Mouse (Mus musculus): ENCODE measurements at regions not wholly inside any gene's neighbourhood (a gene's known extent, or its start where the extent isn't known, plus 50 kb on each side); places are given as distances from the start of the nearest gene placed in this dataset.
"Not testable (repeated sequence)": the region's sequence is repeated elsewhere in the genome, so short reads cannot be mapped to it uniquely, and the experiment has no call there.

- Histone ChIP-seq H3K79me2 (ENCODE audit: control insufficient read depth, insufficient read depth, low read length) (no peaks in the 10 kb centered on the region), H3K27me3 (ENCODE audit: control insufficient read depth, insufficient read depth, low read length) (no peaks in the 10 kb centered on the region), H3K4me3 (ENCODE audit: insufficient read depth, low read depth, low read length) (no peak overlapping the region), H3K27ac (replicated peaks; ENCODE audit: insufficient read depth, low read depth, low read length) (no peak overlapping the region), H3K9ac (ENCODE audit: low read depth, low read length) (no peak overlapping the region), H3K36me3 (ENCODE audit: control insufficient read depth, insufficient read depth, low read length) (no peaks in the 10 kb centered on the region), H3K4me1 (ENCODE audit: control insufficient read depth, insufficient read depth, low read length) (no peaks in the 10 kb centered on the region)
- WGBS: 78% methylated on average over 8 of the region's 8 CpGs
- DNase-seq (ENCODE audit: extremely low read depth, low read depth, low spot score): no peak
- TF ChIP-seq CTCF (IDR thresholded peaks at IDR 0.05; ENCODE audit: low read depth, low read length) (no peak), POLR2A (IDR thresholded peaks at IDR 0.05; ENCODE audit: extremely low read depth, insufficient read depth, low read length) (no peak)
Observed at GRCm38 (mm10) chr5:97289401-97290165, 102.6 kb downstream of the Naa11 start.

GRCm38 (mm10) chr5:97279455-97279854 is 112.7 kb downstream of the Naa11 start:
- H3K27ac ChIP-seq (replicated peaks; ENCODE audit: insufficient read depth, low read depth, low read length): no peak overlapping the region
- no peak for DNase-seq (ENCODE audit: extremely low read depth, low read depth, low spot score)
- WGBS: 58% methylated on average over 5 of the region's 5 CpGs
- H3K36me3 ChIP-seq (ENCODE audit: control insufficient read depth, insufficient read depth, low read length): no peaks in the 10 kb centered on the region
- no peak overlapping the region for H3K4me3 ChIP-seq (ENCODE audit: insufficient read depth, low read depth, low read length)
- no peak for TF ChIP-seq POLR2A (IDR thresholded peaks at IDR 0.05; ENCODE audit: extremely low read depth, insufficient read depth, low read length)
- no peak for TF ChIP-seq CTCF (IDR thresholded peaks at IDR 0.05; ENCODE audit: low read depth, low read length)
- no peaks in the 10 kb centered on the region for H3K27me3 ChIP-seq (ENCODE audit: control insufficient read depth, insufficient read depth, low read length)
- H3K79me2 ChIP-seq (ENCODE audit: control insufficient read depth, insufficient read depth, low read length): no peaks in the 10 kb centered on the region
- no peaks in the 10 kb centered on the region for H3K4me1 ChIP-seq (ENCODE audit: control insufficient read depth, insufficient read depth, low read length)
- H3K9ac ChIP-seq (ENCODE audit: low read depth, low read length): no peak overlapping the region

DNA sequence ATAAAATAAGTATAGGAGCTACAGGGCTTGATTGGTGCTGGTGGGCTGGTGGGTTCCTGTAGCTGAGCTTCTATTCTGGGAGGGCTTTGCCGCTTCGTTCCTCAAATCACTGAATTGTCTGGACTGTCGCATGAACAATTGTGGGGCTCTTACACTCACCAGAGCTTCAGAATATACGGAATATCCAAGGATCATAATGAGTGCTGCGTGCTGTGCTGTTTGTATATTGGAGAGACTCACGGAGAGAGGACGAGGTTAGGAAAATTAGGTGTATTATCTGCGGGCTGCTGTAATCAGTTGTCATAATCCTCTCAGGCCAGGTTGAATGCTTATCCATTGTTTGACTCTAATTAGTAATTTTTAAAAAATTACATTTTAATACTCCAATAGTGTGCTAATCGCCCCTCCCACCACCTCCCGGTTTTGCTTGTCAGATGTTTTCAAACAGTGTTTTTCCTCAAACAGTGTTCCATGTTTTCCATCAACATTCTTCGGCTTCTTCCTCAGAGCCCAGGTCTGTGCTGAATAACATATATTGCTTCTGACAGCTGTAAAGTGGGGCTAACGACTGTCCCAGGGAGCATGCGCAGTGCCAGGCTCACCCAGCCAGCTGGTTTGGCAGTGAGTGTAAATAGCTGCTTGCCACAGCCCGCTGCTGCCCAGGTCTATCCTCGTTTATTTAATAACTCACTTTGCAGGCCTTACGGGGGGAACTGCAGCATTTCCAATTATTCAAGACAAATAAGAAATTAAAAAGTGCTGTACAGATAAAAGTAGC is 114.2 kb downstream of the Naa11 start:
- WGBS: 82% methylated on average over 16 of the region's 16 CpGs
- no peak for DNase-seq (ENCODE audit: extremely low read depth, low read depth, low spot score)
- TF ChIP-seq CTCF (IDR thresholded peaks at IDR 0.05; ENCODE audit: low read depth, low read length) (no peak), POLR2A (IDR thresholded peaks at IDR 0.05; ENCODE audit: extremely low read depth, insufficient read depth, low read length) (no peak)
- no peaks in the 10 kb centered on the region for H3K79me2 ChIP-seq (ENCODE audit: control insufficient read depth, insufficient read depth, low read length)
- no peaks in the 10 kb centered on the region for H3K27me3 ChIP-seq (ENCODE audit: control insufficient read depth, insufficient read depth, low read length)
- no peaks in the 10 kb centered on the region for H3K36me3 ChIP-seq (ENCODE audit: control insufficient read depth, insufficient read depth, low read length)
- no peak overlapping the region for H3K9ac ChIP-seq (ENCODE audit: low read depth, low read length)
- H3K4me1 ChIP-seq (ENCODE audit: control insufficient read depth, insufficient read depth, low read length): no peaks in the 10 kb centered on the region
- no peak overlapping the region for H3K27ac ChIP-seq (replicated peaks; ENCODE audit: insufficient read depth, low read depth, low read length)
- H3K4me3 ChIP-seq (ENCODE audit: insufficient read depth, low read depth, low read length): no peak overlapping the region

- no peak overlapping the region for H3K4me3 ChIP-seq (ENCODE audit: insufficient read depth, low read depth, low read length)
- H3K79me2 ChIP-seq (ENCODE audit: control insufficient read depth, insufficient read depth, low read length): no peaks in the 10 kb centered on the region
- no peak overlapping the region for H3K27ac ChIP-seq (replicated peaks; ENCODE audit: insufficient read depth, low read depth, low read length)
- H3K9ac ChIP-seq (ENCODE audit: low read depth, low read length): no peak overlapping the region
- H3K27me3 ChIP-seq (ENCODE audit: control insufficient read depth, insufficient read depth, low read length): no peaks in the 10 kb centered on the region
- TF ChIP-seq CTCF (IDR thresholded peaks at IDR 0.05; ENCODE audit: low read depth, low read length) (no peak), POLR2A (IDR thresholded peaks at IDR 0.05; ENCODE audit: extremely low read depth, insufficient read depth, low read length) (no peak)
- 80% methylated on average over 5 of the region's 5 CpGs for WGBS
- no peaks in the 10 kb centered on the region for H3K36me3 ChIP-seq (ENCODE audit: control insufficient read depth, insufficient read depth, low read length)
- DNase-seq (ENCODE audit: extremely low read depth, low read depth, low spot score): no peak
- H3K4me1 ChIP-seq (ENCODE audit: control insufficient read depth, insufficient read depth, low read length): no peaks in the 10 kb centered on the region
Observed at GRCm38 (mm10) chr5:97276724-97277123, 115.5 kb downstream of the Naa11 start.

GRCm38 (mm10) chr5:97264666-97265065 is 127.5 kb downstream of the Naa11 start:
- not testable (repeated sequence) for DNase-seq (ENCODE audit: extremely low read depth, low read depth, low spot score); H3K27me3 ChIP-seq (ENCODE audit: control insufficient read depth, insufficient read depth, low read length); H3K79me2 ChIP-seq (ENCODE audit: control insufficient read depth, insufficient read depth, low read length); H3K27ac ChIP-seq (replicated peaks; ENCODE audit: insufficient read depth, low read depth, low read length); H3K4me3 ChIP-seq (ENCODE audit: insufficient read depth, low read depth, low read length); H3K9ac ChIP-seq (ENCODE audit: low read depth, low read length); H3K36me3 ChIP-seq (ENCODE audit: control insufficient read depth, insufficient read depth, low read length); H3K4me1 ChIP-seq (ENCODE audit: control insufficient read depth, insufficient read depth, low read length)
- 85% methylated on average over 12 of the region's 12 CpGs for WGBS

- H3K9ac ChIP-seq (ENCODE audit: low read depth, low read length): no peak overlapping the region
- no peak overlapping the region for H3K27ac ChIP-seq (replicated peaks; ENCODE audit: insufficient read depth, low read depth, low read length)
- no peaks in the 10 kb centered on the region for H3K36me3 ChIP-seq (ENCODE audit: control insufficient read depth, insufficient read depth, low read length)
- TF ChIP-seq CTCF (IDR thresholded peaks at IDR 0.05; ENCODE audit: low read depth, low read length) (no peak), POLR2A (IDR thresholded peaks at IDR 0.05; ENCODE audit: extremely low read depth, insufficient read depth, low read length) (no peak)
- no peak for DNase-seq (ENCODE audit: extremely low read depth, low read depth, low spot score)
- 84% methylated on average over 1 of the region's 1 CpGs for WGBS
- H3K79me2 ChIP-seq (ENCODE audit: control insufficient read depth, insufficient read depth, low read length): no peaks in the 10 kb centered on the region
- H3K4me3 ChIP-seq (ENCODE audit: insufficient read depth, low read depth, low read length): no peak overlapping the region
- H3K4me1 ChIP-seq (ENCODE audit: control insufficient read depth, insufficient read depth, low read length): no peaks in the 10 kb centered on the region
- H3K27me3 ChIP-seq (ENCODE audit: control insufficient read depth, insufficient read depth, low read length): no peaks in the 10 kb centered on the region
Observed at GRCm38 (mm10) chr5:97257106-97257505, 135.1 kb downstream of the Naa11 start.

All from liver, adult 2 months (tissue).